Mouse (Mus musculus) ES-E14 (cell line): ENCODE measurements around the gene Lysmd4. TPM values are rescaled to one million over a fixed set of nuclear protein-coding genes. Genes with fewer than 3 reads are reported as not detected.

ENCODE experiments used
- DNase-seq: peaks from one replicate; pipeline ENCODE4 v3.0.0-alpha.2; 2013; ENCODE audit warnings: low read depth, low spot score
- H3K27ac ChIP-seq: 2 replicates; pipeline ENCODE4 v1.5.1; 2012; ENCODE audit warnings: low read depth, mild to moderate bottlenecking, low read length, moderate library complexity, mixed read lengths; ENCODE audit not compliant: poor library complexity, insufficient read depth, severe bottlenecking
- H3K36me3 ChIP-seq: 2 replicates; pipeline ENCODE4 v1.6.1; 2012; ENCODE audit warnings: mild to moderate bottlenecking, low read length, moderate library complexity, mixed read lengths; ENCODE audit not compliant: control insufficient read depth, poor library complexity, insufficient read depth, severe bottlenecking
- H3K4me1 ChIP-seq, 2 experiments: fragments of 150-350 bp in 1 of 2; sonication (generic) in 1 of 2; 2 replicates each; pipeline ENCODE4 v1.6.1; 2012; ENCODE audit warnings: low read length in 2 of 2, mild to moderate bottlenecking in 1 of 2, mixed read lengths in 1 of 2; ENCODE audit not compliant: control insufficient read depth in 2 of 2, insufficient read depth in 2 of 2, poor library complexity in 1 of 2
- H3K4me3 ChIP-seq, 2 experiments: fragments of 150-350 bp in 1 of 2; sonication (generic) in 1 of 2; 2 replicates each; pipeline ENCODE4 v1.5.1; 2012; ENCODE audit warnings: low read length in 2 of 2, low read depth in 1 of 2, mild to moderate bottlenecking in 1 of 2, mixed read lengths in 1 of 2; ENCODE audit not compliant: insufficient read depth in 1 of 2, poor library complexity in 1 of 2, severe bottlenecking in 1 of 2
- H3K9ac ChIP-seq: 2 replicates; pipeline ENCODE4 v1.6.1; 2012; ENCODE audit warnings: low read depth, mild to moderate bottlenecking, low read length, mixed read lengths; ENCODE audit not compliant: poor library complexity, insufficient read depth, severe bottlenecking
- H3K9me3 ChIP-seq: fragments of 150-350 bp; sonication (generic); 2 replicates; pipeline ENCODE4 v1.6.1; 2012; ENCODE audit warnings: low read depth, mild to moderate bottlenecking, low read length; ENCODE audit not compliant: control insufficient read depth, insufficient read depth
- CHD2 ChIP-seq: IDR thresholded peaks from 2 replicates; pipeline ENCODE4 v1.6.1; 2014; ENCODE audit warnings: mild to moderate bottlenecking, low read depth, low read length, inconsistent platforms
- HCFC1 ChIP-seq: IDR thresholded peaks from 2 replicates; pipeline ENCODE4 v1.6.1; 2012; ENCODE audit warnings: low read length, inconsistent platforms, borderline replicate concordance; ENCODE audit not compliant: insufficient read depth
- MAFK ChIP-seq: IDR thresholded peaks from 2 replicates; pipeline ENCODE4 v1.6.1; 2014; ENCODE audit warnings: mild to moderate bottlenecking, low read depth, low read length, inconsistent platforms; ENCODE audit not compliant: insufficient read depth
- ZC3H11A ChIP-seq: IDR thresholded peaks from 2 replicates; pipeline ENCODE4 v1.6.1; 2012; ENCODE audit warnings: low read depth, mild to moderate bottlenecking, inconsistent platforms, low read length, borderline replicate concordance
- ZNF384 ChIP-seq: IDR thresholded peaks from 2 replicates; pipeline ENCODE4 v1.6.1; 2012; ENCODE audit warnings: low read depth, low read length, inconsistent platforms
- in situ Hi-C, 2 experiments: fragments of 600-800 bp; cut with MboI; formaldehyde crosslinking; loops; one replicate each; pipeline ENCODE4 v1.15.1; 2025; ENCODE audit warnings: low sequenced_read_pairs in 2 of 2, inconsistent platforms in 1 of 2; ENCODE audit not compliant: unreplicated experiment in 2 of 2
- total RNA-seq: library from RNA; depleted of rRNA; stranded (reverse); fragments of 300-350 nt; gene quantifications from 2 replicates; pipeline ENCODE4 v1.2.3, GENCODE M21; 2012

The Lysmd4 gene
- total RNA-seq, 1 experiment: 6.1 TPM

DNA sequence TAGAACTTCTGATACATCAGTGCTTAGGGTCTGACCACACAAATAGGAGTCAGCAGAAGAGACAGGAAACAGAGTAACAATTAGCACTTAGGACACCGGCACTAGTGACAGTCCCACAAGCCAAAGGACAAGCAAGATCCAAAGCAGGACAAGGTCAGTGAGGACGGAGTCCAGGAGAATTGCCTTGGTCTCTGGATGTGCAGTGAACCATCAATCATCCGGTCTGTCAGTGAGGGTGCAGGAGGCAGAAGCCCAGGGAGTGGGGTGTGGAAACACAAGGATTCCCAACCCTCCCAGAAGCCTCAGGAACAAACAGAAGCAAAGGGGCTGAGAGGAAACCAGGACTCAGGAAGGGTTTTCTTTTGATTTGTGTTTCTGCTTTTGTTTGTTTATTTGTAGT is 18.7 kb upstream of the Lysmd4 start:
- H3K27ac ChIP-seq: no peak overlapping the region
- no peak overlapping the region for H3K9ac ChIP-seq
- H3K4me1 ChIP-seq: no peaks in the 10 kb centered on the region
- no peak for DNase-seq
- H3K36me3 ChIP-seq: no peaks in the 10 kb centered on the region
- H3K4me3 ChIP-seq: no peak overlapping the region
- in situ Hi-C loops: loop anchor here in 1 of 2 experiments (25.0 kb wide), 1 partner anchor 366 kb away; the partner anchor contains the start of gene Adamts17
- TF ChIP-seq HCFC1: no peak
- TF ChIP-seq MAFK: no peak
- no peak for TF ChIP-seq ZC3H11A
- no peaks in the 10 kb centered on the region for H3K9me3 ChIP-seq

DNA sequence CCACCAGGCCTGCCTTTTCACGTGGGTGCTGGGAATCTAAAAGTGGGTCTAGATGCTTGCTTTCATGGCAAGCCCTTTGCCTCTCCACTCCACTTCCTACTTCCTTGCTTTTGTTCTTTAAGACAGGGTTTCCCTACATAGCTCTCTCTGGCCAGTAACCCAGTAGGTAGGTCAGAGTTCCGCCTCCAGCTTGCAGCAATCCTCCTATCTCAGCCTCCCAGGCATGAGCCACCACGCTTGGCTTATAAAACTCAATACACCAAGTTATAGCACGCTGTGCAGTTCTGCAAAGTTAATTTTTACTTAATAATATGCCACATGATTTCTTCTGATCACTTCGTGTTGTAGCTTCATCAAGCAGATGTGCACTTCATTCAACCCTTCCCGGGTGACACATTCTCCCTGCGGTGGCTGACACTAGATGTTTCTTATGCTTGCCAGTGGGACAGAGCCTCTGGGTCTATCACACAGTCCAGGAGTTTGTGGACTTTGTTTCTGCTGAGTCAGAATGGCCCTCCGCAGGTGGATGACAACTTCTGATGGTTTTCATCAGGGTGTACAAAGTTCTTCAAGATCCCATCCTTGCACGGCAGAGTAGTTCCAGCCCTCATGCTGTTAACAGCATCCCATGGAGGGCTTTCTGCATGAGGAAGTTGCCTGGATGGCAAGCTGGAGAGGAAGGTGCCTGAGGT is 16.5 kb upstream of the Lysmd4 start:
- Histone ChIP-seq H3K4me3 (no peak overlapping the region), H3K27ac (no peak overlapping the region), H3K9me3 (no peaks in the 10 kb centered on the region), H3K4me1 (no peaks in the 10 kb centered on the region), H3K9ac (no peak overlapping the region), H3K36me3 (no peaks in the 10 kb centered on the region)
- no peak for DNase-seq
- TF ChIP-seq ZNF384: no peak
- TF ChIP-seq MAFK: no peak
- TF ChIP-seq ZC3H11A: no peak
- no peak for TF ChIP-seq HCFC1
- TF ChIP-seq CHD2: no peak
- in situ Hi-C loops: loop anchor here in 1 of 2 experiments (25.0 kb wide), 1 partner anchor 369 kb away; the partner anchor contains the start of gene Adamts17

DNA sequence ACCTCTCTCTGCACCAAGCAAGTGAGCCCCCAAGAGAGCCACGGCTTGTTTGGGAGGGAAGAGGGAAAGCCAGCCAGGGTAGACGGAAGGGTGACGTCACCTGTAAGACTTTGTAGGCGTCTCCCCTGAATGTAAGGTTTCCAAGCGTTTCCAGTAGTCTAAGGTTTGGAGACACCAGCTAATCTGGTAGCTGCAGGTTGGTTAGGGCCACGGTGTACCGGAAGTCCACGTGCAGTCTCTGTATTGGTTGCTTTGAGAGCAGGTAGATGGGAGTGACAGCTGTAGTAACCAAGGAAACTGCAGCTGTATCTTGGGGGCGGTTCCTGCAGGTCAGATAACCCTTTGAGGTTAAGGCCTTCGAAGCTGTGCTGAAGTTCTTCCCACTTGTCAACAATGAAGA is 15.8 kb upstream of the Lysmd4 start:
- no peak overlapping the region for H3K9ac ChIP-seq
- DNase-seq: no peak
- in situ Hi-C loops: loop anchor here in 1 of 2 experiments (25.0 kb wide), 1 partner anchor 369 kb away; the partner anchor contains the start of gene Adamts17
- no peaks in the 10 kb centered on the region for H3K36me3 ChIP-seq
- H3K4me1 ChIP-seq: no peaks in the 10 kb centered on the region
- H3K9me3 ChIP-seq: no peaks in the 10 kb centered on the region
- H3K27ac ChIP-seq: no peak overlapping the region
- TF ChIP-seq CHD2 (no peak), HCFC1 (no peak), ZNF384 (no peak), ZC3H11A (no peak), MAFK (no peak)
- no peak overlapping the region for H3K4me3 ChIP-seq

DNA sequence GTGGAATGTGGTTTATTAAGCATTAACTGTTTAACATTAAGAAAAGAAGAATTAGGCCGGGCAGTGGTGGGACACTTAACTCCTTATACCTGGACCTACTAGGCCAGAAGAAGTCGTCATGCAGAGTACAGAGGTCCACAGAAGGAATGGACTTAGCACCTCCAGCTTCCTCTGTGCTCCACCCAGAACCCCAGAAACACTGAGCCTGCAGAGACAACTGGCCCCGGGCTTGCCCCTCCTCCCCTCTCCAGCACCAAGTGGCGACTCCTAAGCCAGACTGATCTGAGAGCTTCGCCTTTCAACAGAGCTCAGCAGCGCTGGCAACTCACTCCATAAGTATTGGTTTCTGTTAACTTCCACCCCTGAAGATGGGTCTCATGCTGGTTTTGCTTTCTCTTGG is 14.6 kb upstream of the Lysmd4 start:
- in situ Hi-C loops: loop anchor here in 1 of 2 experiments (25.0 kb wide), 1 partner anchor 370 kb away; the partner anchor contains the start of gene Adamts17
- Histone ChIP-seq H3K27ac (no peak overlapping the region), H3K4me3 (no peak overlapping the region), H3K4me1 (no peaks in the 10 kb centered on the region), H3K36me3 (no peaks in the 10 kb centered on the region), H3K9me3 (no peaks in the 10 kb centered on the region), H3K9ac (no peak overlapping the region)
- TF ChIP-seq HCFC1: no peak
- no peak for TF ChIP-seq MAFK
- TF ChIP-seq CHD2: no peak
- no peak for TF ChIP-seq ZC3H11A
- TF ChIP-seq ZNF384: no peak
- no peak for DNase-seq

DNA sequence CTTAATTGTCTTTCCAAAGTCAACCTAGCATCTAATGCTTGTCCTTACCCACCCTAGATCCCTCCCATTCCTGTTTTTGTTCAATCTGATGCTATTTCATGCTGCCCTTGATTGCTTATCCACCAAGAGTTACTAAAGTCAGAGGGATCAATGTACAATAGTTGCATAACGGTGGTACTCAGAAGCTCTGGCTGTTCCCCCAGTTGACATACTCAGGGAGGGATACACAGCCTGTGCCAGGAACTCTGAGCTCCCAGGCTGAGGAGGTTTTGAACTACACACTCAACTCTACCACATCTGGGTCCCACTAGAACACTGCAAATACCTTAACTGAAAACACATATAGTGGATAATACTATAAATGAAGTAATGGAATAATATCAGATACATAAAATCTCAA is 14.0 kb upstream of the Lysmd4 start:
- TF ChIP-seq ZC3H11A: no peak
- TF ChIP-seq HCFC1: no peak
- no peak for TF ChIP-seq CHD2
- no peak for TF ChIP-seq ZNF384
- no peak for TF ChIP-seq MAFK
- H3K27ac ChIP-seq: no peak overlapping the region
- in situ Hi-C loops: loop anchor here in 1 of 2 experiments (25.0 kb wide), 1 partner anchor 371 kb away; the partner anchor contains the start of gene Adamts17
- no peaks in the 10 kb centered on the region for H3K9me3 ChIP-seq
- H3K4me3 ChIP-seq: no peak overlapping the region
- no peaks in the 10 kb centered on the region for H3K4me1 ChIP-seq
- DNase-seq: no peak
- no peak overlapping the region for H3K9ac ChIP-seq
- H3K36me3 ChIP-seq: no peaks in the 10 kb centered on the region
